Mouse (Mus musculus): ENCODE measurements around the gene Lfng.

The Lfng gene

DNA sequence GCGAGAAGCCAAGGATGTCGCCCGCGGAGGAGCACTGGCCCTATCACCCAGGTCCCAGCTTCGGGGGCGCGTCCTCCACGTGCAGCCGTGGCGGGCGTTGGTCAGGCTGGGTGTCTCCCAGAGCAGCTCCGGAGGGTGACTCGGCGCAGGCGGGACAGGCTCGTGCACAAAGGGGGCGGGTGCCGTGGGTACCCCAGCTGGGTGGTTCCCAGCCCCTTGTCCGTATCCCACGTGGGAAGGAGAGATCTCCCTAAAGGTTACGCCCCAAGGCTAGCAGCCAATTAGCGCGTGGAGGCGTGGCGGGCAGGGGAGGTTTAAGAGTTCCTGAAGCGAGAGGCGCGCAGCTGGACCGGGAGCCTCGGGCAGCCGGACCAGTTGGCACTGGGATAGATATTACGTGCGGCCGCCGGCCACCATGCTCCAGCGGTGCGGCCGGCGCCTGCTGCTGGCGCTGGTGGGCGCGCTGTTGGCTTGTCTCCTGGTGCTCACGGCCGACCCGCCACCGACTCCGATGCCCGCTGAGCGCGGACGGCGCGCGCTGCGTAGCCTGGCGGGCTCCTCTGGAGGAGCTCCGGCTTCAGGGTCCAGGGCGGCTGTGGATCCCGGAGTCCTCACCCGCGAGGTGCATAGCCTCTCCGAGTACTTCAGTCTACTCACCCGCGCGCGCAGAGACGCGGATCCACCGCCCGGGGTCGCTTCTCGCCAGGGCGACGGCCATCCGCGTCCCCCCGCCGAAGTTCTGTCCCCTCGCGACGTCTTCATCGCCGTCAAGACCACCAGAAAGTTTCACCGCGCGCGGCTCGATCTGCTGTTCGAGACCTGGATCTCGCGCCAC lies at the start of gene Lfng:
Gene Lfng (plus strand): TSS at position 320 of the 835 bp plus-strand sequence.
- DNase-seq (ENCODE audit: extremely low spot score) = peak; percentile 94

DNA sequence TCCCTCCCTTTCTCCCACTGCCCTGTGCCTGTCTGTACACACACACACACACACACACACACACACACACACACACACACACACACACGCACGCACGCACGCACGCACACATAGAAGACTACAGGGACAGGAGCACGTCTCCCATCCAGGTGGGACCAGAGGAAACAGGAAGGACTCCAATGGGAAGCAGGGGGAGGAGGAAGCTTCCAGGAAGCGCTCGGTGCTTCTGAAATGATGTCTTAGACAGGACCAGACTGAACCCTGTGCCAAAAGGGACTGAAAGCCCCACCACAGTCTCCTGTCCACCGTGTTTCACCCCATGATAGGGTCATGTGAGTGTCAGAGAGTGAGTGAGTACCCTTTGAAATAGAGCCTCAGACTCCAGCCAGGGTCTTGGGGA lies 44.5 kb upstream of the Lfng start:
- DNase-seq (ENCODE audit: extremely low spot score) = no peak

GRCm38 (mm10) chr5:140564896-140565295 lies 42.2 kb upstream of the Lfng start, which contains the start of gene Grifin:
Gene Grifin, minus strand, starts transcription at chr5:140565071.
- DNase-seq (ENCODE audit: extremely low spot score) = no peak

DNA sequence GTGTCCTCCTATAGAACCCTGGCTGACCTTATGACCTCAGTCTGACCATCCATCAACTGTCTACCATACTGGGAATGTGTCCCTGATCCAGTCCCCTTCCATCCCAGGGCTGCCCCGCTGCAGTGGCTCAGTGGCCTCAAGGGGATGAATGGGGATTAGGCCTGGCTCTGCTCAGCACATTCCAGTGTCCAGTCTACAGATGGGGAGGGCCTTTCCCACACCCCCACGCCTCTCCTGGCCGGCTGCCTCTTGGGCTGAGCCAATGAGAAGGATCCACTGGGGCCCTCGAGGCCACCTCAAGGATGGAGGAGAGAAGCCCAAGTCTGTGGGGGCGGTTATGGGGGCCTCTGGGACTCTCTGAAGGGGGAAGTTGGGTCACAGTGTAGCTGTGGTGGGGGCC lies 41.7 kb upstream of the Lfng start:
- DNase-seq (ENCODE audit: extremely low spot score) = no peak

GRCm38 (mm10) chr5:140565856-140566255 lies 41.3 kb upstream of the Lfng start:
- peak; percentile 56 for DNase-seq (ENCODE audit: extremely low spot score)

DNA sequence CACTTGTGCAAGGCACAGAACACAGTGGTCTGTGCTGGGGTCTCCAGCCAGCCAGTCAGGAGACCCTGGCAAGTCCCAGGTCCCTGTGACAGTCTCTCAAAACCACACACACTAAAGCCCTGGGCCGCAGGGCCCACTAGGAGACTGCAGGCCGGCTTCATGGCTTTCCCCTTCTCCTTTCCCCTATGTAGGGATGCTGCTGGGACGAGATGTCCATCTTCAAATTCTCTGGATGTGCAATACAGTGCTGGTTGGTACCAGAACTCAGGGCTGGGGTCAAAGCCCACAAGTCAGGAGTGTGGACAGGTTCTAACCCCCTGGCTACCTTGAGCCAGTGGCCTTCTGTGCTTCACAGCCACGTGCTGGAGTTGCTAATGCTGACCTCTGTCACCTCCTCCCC lies 40.8 kb upstream of the Lfng start:
- no peak for DNase-seq (ENCODE audit: extremely low spot score)

- DNase-seq (ENCODE audit: extremely low spot score) = peak; percentile 57
These were observed 39.8 kb upstream of the Lfng start for GRCm38 (mm10) chr5:140567321-140567720.

DNA sequence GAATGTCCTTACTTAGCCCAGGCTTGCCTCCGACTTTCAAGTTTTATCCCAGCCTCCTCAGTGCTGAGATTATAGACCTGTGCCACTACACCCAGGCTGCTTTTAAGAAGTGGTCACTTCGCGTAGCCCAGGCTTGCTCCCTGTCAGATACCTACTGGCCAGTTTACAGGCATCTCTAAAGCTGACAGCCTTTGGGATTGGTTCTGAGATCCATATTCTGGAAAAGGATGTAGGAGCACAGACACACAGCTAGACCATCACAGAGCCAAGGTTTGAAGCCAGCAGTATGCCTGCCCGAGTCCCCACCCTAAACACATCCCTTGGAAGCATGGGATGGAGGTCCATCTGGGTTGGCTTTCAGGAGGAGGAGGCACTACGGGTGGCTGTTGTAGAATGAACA lies 39.4 kb upstream of the Lfng start:
- no peak for DNase-seq (ENCODE audit: extremely low spot score)

- peak; percentile 78 for DNase-seq (ENCODE audit: extremely low spot score)
These were observed 38.7 kb upstream of the Lfng start for GRCm38 (mm10) chr5:140568321-140568970.

DNA sequence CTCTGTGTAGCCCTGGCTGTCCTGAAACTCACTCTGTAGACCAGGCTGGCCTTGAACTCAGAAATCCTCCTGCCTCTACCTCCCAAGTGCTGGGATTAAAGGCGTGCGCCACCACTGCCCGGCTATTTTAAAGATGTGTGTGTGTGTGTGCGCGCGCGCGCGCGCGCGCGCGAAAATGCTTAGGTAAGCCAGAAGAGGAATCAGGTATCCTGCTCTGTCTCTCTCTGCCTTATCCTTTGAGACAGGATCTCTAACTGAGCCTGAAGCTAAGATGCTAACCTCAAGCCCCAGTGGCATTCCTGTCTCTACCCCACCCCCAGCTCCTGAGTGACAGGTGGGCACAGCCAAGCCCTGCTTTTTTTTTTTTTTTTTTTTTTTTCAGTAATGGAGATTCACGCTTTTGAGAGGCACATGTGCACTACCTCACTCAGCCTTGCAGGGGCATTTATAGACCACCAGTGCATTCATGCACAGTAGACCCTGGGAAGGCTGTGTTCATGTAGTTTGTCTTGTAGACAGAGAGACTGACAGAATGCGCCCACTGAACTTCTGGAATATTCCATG lies 38.0 kb upstream of the Lfng start:
- no peak for DNase-seq (ENCODE audit: extremely low spot score)

DNA sequence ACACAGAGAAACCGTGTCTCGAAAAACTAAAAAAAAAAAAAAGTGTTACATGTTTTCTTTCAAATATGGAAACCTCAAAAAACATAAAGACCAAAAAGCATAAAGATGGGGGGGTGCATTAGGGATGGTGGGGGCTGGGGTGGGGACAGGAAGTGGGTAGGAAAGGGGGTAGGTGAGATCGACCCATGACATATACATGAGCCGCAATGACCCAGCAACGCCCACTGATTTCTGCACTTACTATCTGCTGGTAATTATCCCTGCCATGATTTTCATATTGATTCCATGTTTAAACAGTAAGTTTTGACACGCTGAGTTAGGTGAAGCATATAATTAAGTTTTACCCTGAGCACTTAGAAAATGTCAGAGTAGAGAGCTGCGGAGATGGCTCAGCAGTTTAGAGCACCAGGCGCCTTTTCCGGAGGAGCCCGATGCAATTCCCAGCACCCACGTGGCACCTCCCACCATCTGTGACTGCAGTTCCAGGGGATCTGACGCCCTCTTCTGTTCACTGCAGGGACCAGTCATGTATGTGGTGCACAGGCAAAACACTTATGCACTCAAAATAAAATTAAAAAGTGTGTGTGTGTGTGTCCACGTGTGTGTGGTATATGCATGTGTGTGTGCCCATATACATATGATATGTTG lies 36.8 kb upstream of the Lfng start:
- no peak for DNase-seq (ENCODE audit: extremely low spot score)

GRCm38 (mm10) chr5:140571201-140571600 lies 35.9 kb upstream of the Lfng start:
- DNase-seq (ENCODE audit: extremely low spot score) = no peak

DNA sequence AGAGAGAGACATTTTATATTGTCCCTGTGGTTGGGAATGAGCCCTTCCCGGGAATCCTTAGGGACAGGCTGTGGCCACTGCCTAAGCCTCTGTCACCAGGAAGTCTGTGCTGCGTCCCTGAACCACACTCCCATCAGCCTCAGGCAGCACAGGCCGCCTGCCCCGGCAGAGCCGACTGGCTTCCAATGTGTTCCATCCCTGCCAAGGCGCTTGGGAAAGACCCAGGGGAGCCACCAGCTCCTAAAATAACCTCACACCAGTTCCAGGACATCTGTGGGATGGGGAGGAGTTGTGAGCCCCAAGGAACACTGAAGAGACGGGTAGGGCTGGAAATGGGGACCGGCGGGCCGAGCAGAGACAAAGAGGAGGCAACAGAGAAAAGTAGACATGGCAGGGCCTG lies 35.4 kb upstream of the Lfng start:
- DNase-seq (ENCODE audit: extremely low spot score) = no peak

DNA sequence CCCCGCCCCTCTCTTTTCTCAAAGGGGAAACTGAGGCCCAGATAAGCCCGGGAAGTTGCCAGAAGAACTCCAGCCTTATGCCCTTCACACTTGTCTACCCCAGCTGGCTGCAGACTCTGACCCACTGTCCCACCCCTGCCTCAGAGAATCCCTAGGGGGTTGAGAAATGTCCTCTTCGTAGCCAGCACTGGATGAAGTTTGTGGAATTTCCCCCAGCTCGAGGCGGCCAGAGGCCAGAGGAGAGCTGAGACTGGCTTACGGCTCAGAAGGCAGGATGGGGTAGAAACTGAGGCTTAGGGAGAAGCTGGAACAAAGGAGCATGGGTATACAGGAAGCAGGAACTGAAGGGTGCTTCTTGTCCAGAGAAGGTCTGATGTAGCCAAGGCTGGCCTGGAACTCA lies 34.5 kb upstream of the Lfng start:
- no peak for DNase-seq (ENCODE audit: extremely low spot score)

DNA sequence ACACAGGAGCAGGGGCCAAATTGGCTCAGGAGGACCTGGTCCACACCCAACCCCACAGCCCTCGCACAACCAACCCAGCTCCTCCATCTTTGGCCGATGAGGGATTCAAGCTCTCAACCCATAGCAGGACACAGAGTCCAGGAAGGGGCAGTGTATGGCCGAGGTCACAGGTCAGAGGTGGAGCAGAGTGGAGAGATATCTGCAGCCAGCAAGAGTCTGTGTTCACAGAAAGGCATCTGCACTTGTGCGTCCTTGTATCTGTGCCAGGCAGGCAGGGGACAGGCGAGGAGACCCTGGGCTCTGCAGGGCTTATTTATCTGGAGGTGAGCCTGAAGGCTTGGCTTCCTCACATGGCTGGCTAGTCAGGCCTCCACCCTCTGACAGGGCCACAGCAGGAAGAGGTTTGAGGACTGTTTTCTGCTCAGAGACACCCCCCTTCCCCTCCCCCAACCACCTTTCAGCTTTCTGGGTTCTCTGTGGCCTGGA lies 31.7 kb upstream of the Lfng start:
- no peak for DNase-seq (ENCODE audit: extremely low spot score)

DNA sequence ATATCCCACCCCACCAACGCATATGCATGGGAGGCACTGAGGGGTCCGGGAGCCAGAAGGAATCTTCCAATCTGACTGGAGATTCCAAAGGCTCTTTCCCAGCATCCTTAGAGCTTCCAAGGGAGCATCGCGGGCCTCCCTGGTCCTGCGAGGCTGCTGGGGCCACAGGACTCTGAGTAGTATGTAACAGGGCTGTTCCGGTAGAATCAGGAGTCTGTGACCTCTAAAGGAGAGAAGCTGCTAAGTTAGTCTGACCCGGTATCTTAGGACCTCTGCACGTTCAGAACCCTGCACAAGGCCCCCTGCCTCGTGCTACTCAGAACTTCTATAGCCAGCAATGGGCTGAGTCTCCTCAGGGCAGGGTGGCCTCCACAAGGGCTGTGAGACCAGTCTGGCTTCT lies 27.9 kb upstream of the Lfng start:
- no peak for DNase-seq (ENCODE audit: extremely low spot score)

GRCm38 (mm10) chr5:140579771-140580170 lies 27.3 kb upstream of the Lfng start:
- peak; percentile 75 for DNase-seq (ENCODE audit: extremely low spot score)

DNA sequence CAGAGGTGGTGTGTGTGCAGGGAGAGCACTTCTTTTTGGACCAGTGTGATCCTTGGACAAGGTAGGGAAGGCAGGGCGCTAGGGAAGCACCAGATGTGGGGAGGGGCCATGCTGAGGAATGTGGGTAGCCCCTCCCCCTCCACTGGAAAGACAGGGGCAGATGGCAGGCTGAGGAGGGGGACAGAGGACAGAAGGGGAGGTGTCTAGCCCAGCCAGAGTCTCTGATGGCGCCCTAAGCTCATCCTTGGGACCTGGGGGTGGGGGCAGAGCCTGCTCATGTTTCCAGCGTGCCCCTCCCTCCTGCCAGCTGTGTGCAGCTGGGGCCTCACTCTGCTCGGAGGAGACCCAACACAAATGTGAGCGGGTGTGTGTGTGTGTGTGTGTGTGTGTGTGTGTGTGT lies 25.6 kb upstream of the Lfng start:
- peak; percentile 80 for DNase-seq (ENCODE audit: extremely low spot score)

DNA sequence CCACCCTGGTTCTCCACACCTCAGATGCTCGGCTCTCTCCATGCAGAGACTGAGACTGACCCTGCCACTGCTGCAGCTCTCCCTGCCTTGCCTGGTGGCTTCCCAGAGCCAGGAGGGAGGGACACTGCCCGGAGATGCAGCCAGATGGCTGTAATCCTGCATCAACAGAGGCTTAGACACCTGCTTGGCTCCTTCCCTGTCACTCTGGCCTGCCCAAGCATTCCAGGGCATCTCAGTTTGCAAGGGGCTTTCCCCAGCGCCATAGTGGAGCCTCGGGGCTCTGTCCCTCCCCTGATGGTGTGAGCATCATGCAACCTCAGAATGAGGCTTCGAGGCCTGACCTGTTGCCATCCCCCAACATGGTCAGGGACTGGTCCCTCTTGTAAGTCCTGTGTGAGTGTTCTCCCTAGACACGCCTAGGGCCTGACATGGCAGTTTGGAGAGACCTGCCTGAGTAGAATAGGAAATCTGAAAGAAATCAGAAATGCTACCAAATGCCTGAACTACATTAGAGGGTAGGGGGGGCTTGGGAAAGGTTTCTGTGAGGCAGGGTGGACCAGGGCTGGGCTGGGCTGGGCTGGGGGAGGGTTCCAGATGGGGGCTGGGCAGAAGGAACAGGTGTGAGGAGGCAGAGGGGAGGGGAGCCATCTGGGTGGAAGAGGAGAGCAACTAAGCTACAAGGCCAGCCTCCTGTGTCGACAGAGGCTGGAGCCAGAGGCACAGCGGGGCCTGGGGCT lies 24.0 kb upstream of the Lfng start:
- no peak for DNase-seq (ENCODE audit: extremely low spot score)

- peak; percentile 85 for DNase-seq (ENCODE audit: extremely low spot score)
These were observed 23.3 kb upstream of the Lfng start for GRCm38 (mm10) chr5:140583732-140584368.

Measured in embryo, embryonic 9.5 days (tissue).